Mouse (Mus musculus): ENCODE measurements around the gene Slc26a10. TPM values are rescaled to one million over a fixed set of nuclear protein-coding genes. Genes with fewer than 3 reads are reported as not detected.

The Slc26a10 gene
- polyA plus RNA-seq, 1 experiment from 2014 or later, result 1.1 TPM

DNA sequence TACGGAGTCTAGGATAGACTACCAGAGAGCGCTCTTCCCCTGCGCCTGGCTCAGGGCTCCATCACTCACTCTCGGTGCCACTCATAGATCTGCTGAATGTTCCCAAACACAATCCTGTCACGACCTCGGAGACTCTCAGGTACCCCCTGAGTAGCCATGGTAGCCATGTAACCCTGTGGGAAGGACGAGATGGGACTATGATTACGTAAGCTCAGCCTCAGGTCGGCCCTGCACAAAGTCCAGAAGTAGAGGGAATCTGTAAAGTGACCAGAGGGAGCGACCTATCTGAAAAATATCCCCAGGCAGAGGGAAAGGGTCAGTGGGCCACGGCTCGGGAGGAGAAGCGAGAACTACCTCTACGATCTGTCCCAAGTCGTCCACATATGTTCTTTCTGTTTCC, 5.1 kb upstream of the Slc26a10 start:
- H3K4me3 ChIP-seq (ENCODE audit: low read depth, low read length), result no peak overlapping the region
- ATAC-seq (replicated peaks; ENCODE audit: insufficient number of reproducible peaks, low FRiP score, low TSS enrichment, low read depth), result no peak
- DNase-seq (ENCODE audit: low spot score), result no peak
- H3K27ac ChIP-seq (replicated peaks; ENCODE audit: low read depth, low read length), result no peak overlapping the region
- peaks cover 3% of the 10 kb centered on the region for H3K4me1 ChIP-seq (ENCODE audit: control insufficient read depth, insufficient read depth, low read length)
- no peak overlapping the region for H3K9ac ChIP-seq (replicated peaks; ENCODE audit: low read length)
- WGBS, result 78% methylated on average over 15 of the region's 15 CpGs
- no peaks in the 10 kb centered on the region for H3K36me3 ChIP-seq (replicated peaks; ENCODE audit: control insufficient read depth, insufficient read depth, low read depth, low read length)
- H3K9me3 ChIP-seq (replicated peaks; ENCODE audit: control insufficient read depth, low read length), result no peaks in the 10 kb centered on the region
- no peak overlapping the region for H3K4me2 ChIP-seq (ENCODE audit: low read depth, low read length)
- H3K27me3 ChIP-seq (ENCODE audit: control insufficient read depth, insufficient read depth, low read length), result peaks cover 7% of the 10 kb centered on the region

DNA sequence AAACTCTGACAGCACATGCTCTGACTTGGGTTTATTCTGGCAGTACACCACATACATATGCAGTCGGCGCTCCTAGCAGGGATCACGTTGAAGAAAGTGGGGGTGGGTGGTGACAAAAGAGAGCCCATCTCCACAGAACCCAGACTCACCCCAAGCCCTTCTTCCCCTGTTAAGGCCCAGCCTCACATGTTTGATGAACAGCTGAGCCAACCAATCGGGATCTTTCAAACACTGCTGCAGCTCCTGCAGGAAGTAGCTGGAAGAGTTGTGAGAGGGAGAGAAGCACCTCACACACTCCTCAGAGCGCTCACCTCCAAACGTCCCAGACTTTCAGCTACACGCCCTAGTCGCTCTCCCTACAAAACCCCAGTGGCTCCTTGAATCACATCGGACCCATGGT, 4.7 kb upstream of the Slc26a10 start:
- Histone ChIP-seq H3K4me2 (ENCODE audit: low read depth, low read length) (no peak overlapping the region), H3K9me3 (replicated peaks; ENCODE audit: control insufficient read depth, low read length) (no peaks in the 10 kb centered on the region), H3K9ac (replicated peaks; ENCODE audit: low read length) (no peak overlapping the region), H3K4me3 (ENCODE audit: low read depth, low read length) (no peak overlapping the region), H3K36me3 (replicated peaks; ENCODE audit: control insufficient read depth, insufficient read depth, low read depth, low read length) (no peaks in the 10 kb centered on the region), H3K4me1 (ENCODE audit: control insufficient read depth, insufficient read depth, low read length) (peaks cover 2% of the 10 kb centered on the region; the same call in 1 of the 2 replicates), H3K27me3 (ENCODE audit: control insufficient read depth, insufficient read depth, low read length) (peaks cover 8% of the 10 kb centered on the region), H3K27ac (replicated peaks; ENCODE audit: low read depth, low read length) (no peak overlapping the region)
- no peak for DNase-seq (ENCODE audit: low spot score)
- 64% methylated on average over 9 of the region's 9 CpGs for WGBS
- no peak for ATAC-seq (replicated peaks; ENCODE audit: insufficient number of reproducible peaks, low FRiP score, low TSS enrichment, low read depth)

DNA sequence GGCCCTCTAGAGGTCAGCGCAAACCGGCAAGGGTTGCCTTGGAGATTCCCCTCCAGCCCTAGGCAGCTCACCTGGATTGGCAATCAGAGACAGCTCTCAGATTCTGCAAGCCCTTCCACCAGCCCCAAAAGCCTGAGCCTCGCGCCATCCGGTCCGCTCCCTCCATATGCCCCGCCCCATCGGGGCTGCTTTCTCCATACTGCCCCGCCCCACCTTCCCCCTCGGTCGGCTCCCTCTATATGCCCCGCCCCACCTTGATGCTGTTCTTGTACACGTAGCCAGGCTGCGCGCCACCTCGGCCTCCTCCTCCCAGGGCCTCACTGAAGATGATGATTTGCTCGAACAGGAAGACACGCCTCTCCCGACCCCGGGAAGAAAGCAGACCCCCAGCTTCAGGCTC, 3.3 kb upstream of the Slc26a10 start:
- no peak overlapping the region for H3K9ac ChIP-seq (replicated peaks; ENCODE audit: low read length)
- H3K9me3 ChIP-seq (replicated peaks; ENCODE audit: control insufficient read depth, low read length), result no peaks in the 10 kb centered on the region
- 0 out of 2 replicates have a peak, but pooled peaks cover 2% of the 10 kb centered on the region for H3K4me1 ChIP-seq (ENCODE audit: control insufficient read depth, insufficient read depth, low read length)
- DNase-seq (ENCODE audit: low spot score), result peak; percentile 42
- 9% methylated on average over 20 of the region's 20 CpGs for WGBS
- H3K4me3 ChIP-seq (ENCODE audit: low read depth, low read length), result no peak overlapping the region; the same call in 1 of the 2 replicates
- H3K27me3 ChIP-seq (ENCODE audit: control insufficient read depth, insufficient read depth, low read length), result peaks cover 20% of the 10 kb centered on the region
- peak overlapping the region; percentile 22; the same call in 1 of the 2 replicates for H3K4me2 ChIP-seq (ENCODE audit: low read depth, low read length)
- ATAC-seq (replicated peaks; ENCODE audit: insufficient number of reproducible peaks, low FRiP score, low TSS enrichment, low read depth), result no peak
- H3K36me3 ChIP-seq (replicated peaks; ENCODE audit: control insufficient read depth, insufficient read depth, low read depth, low read length), result no peaks in the 10 kb centered on the region
- no peak overlapping the region for H3K27ac ChIP-seq (replicated peaks; ENCODE audit: low read depth, low read length)

DNA sequence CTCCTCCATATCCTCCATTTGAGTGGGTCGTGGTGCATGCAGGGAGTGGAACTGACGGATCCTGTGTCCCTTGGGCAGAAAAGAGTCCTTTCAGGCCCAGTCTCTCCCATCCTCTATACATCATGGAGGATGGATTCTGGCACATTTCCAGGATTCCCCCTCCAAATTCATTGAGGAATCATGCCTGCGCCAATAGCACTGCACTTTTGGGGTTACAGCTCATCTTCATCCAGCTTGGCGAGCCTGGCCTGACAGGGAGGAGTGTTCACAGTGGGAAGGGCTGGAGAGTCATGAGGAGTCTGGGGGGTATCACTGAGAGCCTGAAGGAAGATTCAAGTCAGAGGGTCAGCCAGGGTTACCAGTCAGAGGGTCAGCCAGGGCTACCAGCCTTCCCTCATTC, 2.2 kb upstream of the Slc26a10 start:
- ATAC-seq (replicated peaks; ENCODE audit: insufficient number of reproducible peaks, low FRiP score, low TSS enrichment, low read depth) (no peak), DNase-seq (ENCODE audit: low spot score) (no peak)

DNA sequence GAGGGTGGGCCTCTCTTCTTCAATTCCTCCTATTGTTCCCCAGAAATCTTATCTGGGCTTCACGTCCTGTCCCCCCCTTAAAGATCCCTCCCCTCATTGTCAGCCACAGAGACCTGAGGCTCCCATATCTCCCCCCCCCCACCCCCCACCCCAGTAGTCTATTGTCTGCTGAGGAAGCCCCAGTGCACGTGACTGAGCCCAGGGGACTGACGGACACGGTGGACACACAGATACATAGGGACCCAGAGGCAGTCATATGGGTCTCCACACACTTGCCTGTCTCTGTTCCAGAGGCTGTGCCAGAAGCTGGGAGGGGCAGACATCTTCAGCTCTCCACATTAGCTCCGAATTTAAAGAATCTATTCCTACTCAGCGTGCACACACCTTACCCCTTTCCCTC, 1.1 kb upstream of the Slc26a10 start:
- no peak for ATAC-seq (replicated peaks; ENCODE audit: insufficient number of reproducible peaks, low FRiP score, low TSS enrichment, low read depth)
- WGBS, result 54% methylated on average over 6 of the region's 6 CpGs
- Histone ChIP-seq H3K9ac (replicated peaks; ENCODE audit: low read length) (no peak overlapping the region), H3K4me1 (ENCODE audit: control insufficient read depth, insufficient read depth, low read length) (peaks cover 5% of the 10 kb centered on the region; the same call in 1 of the 2 replicates), H3K4me2 (ENCODE audit: low read depth, low read length) (no peak overlapping the region), H3K27ac (replicated peaks; ENCODE audit: low read depth, low read length) (no peak overlapping the region), H3K4me3 (ENCODE audit: low read depth, low read length) (no peak overlapping the region), H3K9me3 (replicated peaks; ENCODE audit: control insufficient read depth, low read length) (no peaks in the 10 kb centered on the region), H3K27me3 (ENCODE audit: control insufficient read depth, insufficient read depth, low read length) (peaks cover 25% of the 10 kb centered on the region), H3K36me3 (replicated peaks; ENCODE audit: control insufficient read depth, insufficient read depth, low read depth, low read length) (no peaks in the 10 kb centered on the region)
- DNase-seq (ENCODE audit: low spot score), result no peak

More for the DNA sequence above, 2.2 kb upstream of the Slc26a10 start:
- Histone ChIP-seq H3K4me3 (ENCODE audit: low read depth, low read length) (no peak overlapping the region), H3K9me3 (replicated peaks; ENCODE audit: control insufficient read depth, low read length) (no peaks in the 10 kb centered on the region), H3K27ac (replicated peaks; ENCODE audit: low read depth, low read length) (no peak overlapping the region), H3K4me2 (ENCODE audit: low read depth, low read length) (no peak overlapping the region), H3K36me3 (replicated peaks; ENCODE audit: control insufficient read depth, insufficient read depth, low read depth, low read length) (no peaks in the 10 kb centered on the region), H3K4me1 (ENCODE audit: control insufficient read depth, insufficient read depth, low read length) (peaks cover 5% of the 10 kb centered on the region; the same call in 1 of the 2 replicates), H3K27me3 (ENCODE audit: control insufficient read depth, insufficient read depth, low read length) (peaks cover 25% of the 10 kb centered on the region), H3K9ac (replicated peaks; ENCODE audit: low read length) (no peak overlapping the region)
- 95% methylated on average over 4 of the region's 4 CpGs for WGBS

DNA sequence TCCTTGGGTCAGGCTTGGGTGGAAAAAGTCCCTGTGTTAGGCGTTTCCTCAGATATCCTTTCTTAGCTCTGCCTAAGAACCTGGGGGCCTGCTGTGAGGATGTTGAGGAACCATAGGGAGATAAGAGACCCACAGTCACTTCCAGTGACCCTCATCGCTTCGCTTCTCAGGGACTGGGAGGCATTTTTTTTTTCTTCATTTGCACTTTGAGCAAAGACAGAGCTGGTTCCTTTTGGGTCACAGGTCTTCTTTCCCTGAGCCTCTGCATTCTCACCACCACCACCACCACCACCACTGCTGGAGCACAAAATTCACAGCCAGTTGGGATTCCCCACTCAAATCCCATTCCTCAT, 226 bp upstream of the Slc26a10 start:
- no peak overlapping the region for H3K9ac ChIP-seq (replicated peaks; ENCODE audit: low read length)
- no peak for ATAC-seq (replicated peaks; ENCODE audit: insufficient number of reproducible peaks, low FRiP score, low TSS enrichment, low read depth)
- H3K27ac ChIP-seq (replicated peaks; ENCODE audit: low read depth, low read length), result no peak overlapping the region
- 12% methylated on average over 3 of the region's 3 CpGs for WGBS
- H3K36me3 ChIP-seq (replicated peaks; ENCODE audit: control insufficient read depth, insufficient read depth, low read depth, low read length), result no peaks in the 10 kb centered on the region
- no peak overlapping the region for H3K4me3 ChIP-seq (ENCODE audit: low read depth, low read length)
- H3K27me3 ChIP-seq (ENCODE audit: control insufficient read depth, insufficient read depth, low read length), result peaks cover 27% of the 10 kb centered on the region
- H3K4me1 ChIP-seq (ENCODE audit: control insufficient read depth, insufficient read depth, low read length), result peaks cover 5% of the 10 kb centered on the region; the same call in 1 of the 2 replicates
- no peaks in the 10 kb centered on the region for H3K9me3 ChIP-seq (replicated peaks; ENCODE audit: control insufficient read depth, low read length)
- DNase-seq (ENCODE audit: low spot score), result no peak
- no peak overlapping the region for H3K4me2 ChIP-seq (ENCODE audit: low read depth, low read length)

DNA sequence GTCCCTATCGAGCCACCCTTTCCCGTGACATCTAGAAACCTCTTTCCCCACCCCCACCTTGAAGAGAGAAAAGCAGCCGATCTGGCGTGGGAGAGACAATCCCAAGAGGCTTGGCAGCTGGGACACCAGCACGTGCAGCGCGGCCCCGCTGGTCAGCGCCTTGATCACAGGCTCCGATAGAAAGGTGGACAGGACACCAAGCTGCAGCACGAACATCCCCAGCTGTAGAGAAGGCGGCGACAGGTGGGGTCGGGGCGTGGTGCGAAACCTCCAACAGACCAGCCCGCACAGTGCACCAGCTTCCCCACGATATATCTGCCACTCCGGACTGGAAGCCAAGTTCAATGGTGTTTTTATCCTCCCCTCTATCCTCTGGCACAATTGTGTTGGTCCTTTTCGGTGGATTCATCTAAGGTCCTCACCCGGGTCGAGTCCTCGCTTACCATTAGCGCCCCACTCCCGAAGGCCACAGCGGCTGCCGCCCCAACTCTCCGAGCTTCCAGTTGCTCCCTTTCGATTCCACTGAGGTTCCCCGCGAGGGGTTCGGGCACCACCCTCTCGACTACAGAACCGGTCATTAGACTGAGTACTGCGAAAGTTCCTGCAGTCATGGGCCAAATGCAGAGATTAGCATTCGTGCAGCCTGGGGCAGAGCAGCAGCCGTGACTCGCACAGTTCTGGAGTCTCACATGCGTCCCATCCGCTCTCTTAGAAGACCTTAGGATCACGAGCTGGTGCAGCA, 2.0 kb downstream of the Slc26a10 start:
- Histone ChIP-seq H3K4me2 (ENCODE audit: low read depth, low read length) (peak overlapping the region; percentile 45), H3K9ac (replicated peaks; ENCODE audit: low read length) (no peak overlapping the region), H3K4me3 (ENCODE audit: low read depth, low read length) (peak overlapping the region; percentile 17; the same call in 1 of the 2 replicates), H3K27me3 (ENCODE audit: control insufficient read depth, insufficient read depth, low read length) (peaks cover 27% of the 10 kb centered on the region), H3K27ac (replicated peaks; ENCODE audit: low read depth, low read length) (no peak overlapping the region), H3K4me1 (ENCODE audit: control insufficient read depth, insufficient read depth, low read length) (peaks cover 2% of the 10 kb centered on the region; the same call in 1 of the 2 replicates), H3K9me3 (replicated peaks; ENCODE audit: control insufficient read depth, low read length) (no peaks in the 10 kb centered on the region), H3K36me3 (replicated peaks; ENCODE audit: control insufficient read depth, insufficient read depth, low read depth, low read length) (no peaks in the 10 kb centered on the region)
- WGBS, result 4% methylated on average over 41 of the region's 41 CpGs
- ATAC-seq (replicated peaks; ENCODE audit: insufficient number of reproducible peaks, low FRiP score, low TSS enrichment, low read depth) (no peak), DNase-seq (ENCODE audit: low spot score) (no peak)

DNA sequence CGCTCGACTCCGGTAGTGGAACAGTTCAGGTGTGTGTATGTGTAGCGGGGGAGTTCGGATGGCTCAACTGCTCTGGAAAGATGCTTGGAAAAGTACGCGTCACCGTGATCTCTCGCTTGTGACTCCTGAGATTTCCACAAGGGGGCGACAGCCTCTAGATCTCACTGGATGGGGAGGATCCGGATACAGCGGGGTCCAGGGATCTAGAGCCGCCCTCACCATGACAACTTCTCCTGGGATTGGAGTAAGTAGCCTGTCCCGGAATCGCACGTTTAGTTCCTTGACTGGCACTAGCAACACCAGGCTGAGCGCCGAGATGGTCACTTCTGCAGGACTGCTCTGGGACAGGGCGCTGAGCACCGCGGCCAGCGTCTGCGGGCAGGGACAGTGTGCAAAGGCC, 2.7 kb downstream of the Slc26a10 start:
- ATAC-seq (replicated peaks; ENCODE audit: insufficient number of reproducible peaks, low FRiP score, low TSS enrichment, low read depth) (peak; percentile 45), DNase-seq (ENCODE audit: low spot score) (peak; percentile 95)
- no peaks in the 10 kb centered on the region for H3K36me3 ChIP-seq (replicated peaks; ENCODE audit: control insufficient read depth, insufficient read depth, low read depth, low read length)
- peaks cover 27% of the 10 kb centered on the region for H3K27me3 ChIP-seq (ENCODE audit: control insufficient read depth, insufficient read depth, low read length)
- H3K4me2 ChIP-seq (ENCODE audit: low read depth, low read length), result peak overlapping the region; percentile 45
- H3K4me1 ChIP-seq (ENCODE audit: control insufficient read depth, insufficient read depth, low read length), result peaks cover 2% of the 10 kb centered on the region; the same call in 1 of the 2 replicates
- H3K9me3 ChIP-seq (replicated peaks; ENCODE audit: control insufficient read depth, low read length), result no peaks in the 10 kb centered on the region
- H3K9ac ChIP-seq (replicated peaks; ENCODE audit: low read length), result 0 out of 2 replicates have a peak overlapping the region, but pooled peaks have one; percentile 15
- H3K27ac ChIP-seq (replicated peaks; ENCODE audit: low read depth, low read length), result no peak overlapping the region
- peak overlapping the region; percentile 17; the same call in 1 of the 2 replicates for H3K4me3 ChIP-seq (ENCODE audit: low read depth, low read length)
- 2% methylated on average over 23 of the region's 23 CpGs for WGBS

Measured in embryonic facial prominence, embryonic 11.5 days (tissue).